Mouse (Mus musculus): ENCODE measurements at regions not wholly inside any gene's neighbourhood (a gene's known extent, or its start where the extent isn't known, plus 50 kb on each side); places are given as distances from the start of the nearest gene placed in this dataset.

- no peak for DNase-seq
- H3K27me3 ChIP-seq (ENCODE audit: control insufficient read depth, insufficient read depth, low read length): no peaks in the 10 kb centered on the region
- 91% methylated on average over 2 of the region's 2 CpGs for WGBS
- no peaks in the 10 kb centered on the region for H3K4me1 ChIP-seq (ENCODE audit: control insufficient read depth, insufficient read depth, low read length)
- H3K4me3 ChIP-seq (replicated peaks; ENCODE audit: insufficient read depth, low read depth, low read length): no peak overlapping the region
- TF ChIP-seq CTCF (IDR thresholded peaks at IDR 0.05; ENCODE audit: borderline replicate concordance, insufficient read depth, low read depth, low read length) (no peak), POLR2A (IDR thresholded peaks at IDR 0.05; ENCODE audit: borderline replicate concordance, insufficient read depth, low read length) (no peak)
- no peak overlapping the region for H3K27ac ChIP-seq (ENCODE audit: insufficient read depth, low read length)
These were observed 176.4 kb upstream of the Paip1 start for GRCm38 (mm10) chr13:119252006-119252405.

- Histone ChIP-seq H3K4me3 (replicated peaks; ENCODE audit: insufficient read depth, low read depth, low read length) (no peak overlapping the region), H3K27ac (ENCODE audit: insufficient read depth, low read length) (no peak overlapping the region), H3K27me3 (ENCODE audit: control insufficient read depth, insufficient read depth, low read length) (no peaks in the 10 kb centered on the region), H3K4me1 (ENCODE audit: control insufficient read depth, insufficient read depth, low read length) (no peaks in the 10 kb centered on the region)
- WGBS: 11% methylated on average over 6 of the region's 6 CpGs
- TF ChIP-seq CTCF (IDR thresholded peaks at IDR 0.05; ENCODE audit: borderline replicate concordance, insufficient read depth, low read depth, low read length): no peak
- no peak for TF ChIP-seq POLR2A (IDR thresholded peaks at IDR 0.05; ENCODE audit: borderline replicate concordance, insufficient read depth, low read length)
- no peak for DNase-seq
These were observed 172.1 kb upstream of the Paip1 start for GRCm38 (mm10) chr13:119256350-119256749.

DNA sequence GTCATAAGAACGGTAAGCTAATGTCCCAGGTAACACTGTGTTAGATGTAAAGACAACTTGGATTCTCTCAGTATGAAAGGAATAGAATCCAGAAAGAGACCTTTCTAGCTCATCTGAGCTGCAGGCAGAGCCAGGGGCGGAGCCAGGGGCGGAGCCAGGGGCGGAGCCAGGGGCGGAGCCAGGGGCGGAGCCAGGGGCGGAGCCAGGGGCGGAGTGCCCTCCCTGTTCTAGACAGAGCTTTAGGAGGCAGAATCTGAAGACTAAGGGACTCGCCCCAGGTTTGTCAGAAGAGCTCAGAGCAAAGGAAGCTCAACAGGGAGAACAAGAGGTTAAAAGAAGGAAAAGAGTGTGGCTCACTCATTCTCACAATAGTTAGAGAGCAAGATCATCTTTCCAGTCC is 169.9 kb upstream of the Paip1 start:
- Histone ChIP-seq H3K4me3 (replicated peaks; ENCODE audit: insufficient read depth, low read depth, low read length) (no peak overlapping the region), H3K27ac (ENCODE audit: insufficient read depth, low read length) (no peak overlapping the region), H3K27me3 (ENCODE audit: control insufficient read depth, insufficient read depth, low read length) (no peaks in the 10 kb centered on the region), H3K4me1 (ENCODE audit: control insufficient read depth, insufficient read depth, low read length) (no peaks in the 10 kb centered on the region)
- TF ChIP-seq POLR2A (IDR thresholded peaks at IDR 0.05; ENCODE audit: borderline replicate concordance, insufficient read depth, low read length) (no peak), CTCF (IDR thresholded peaks at IDR 0.05; ENCODE audit: borderline replicate concordance, insufficient read depth, low read depth, low read length) (no peak)
- 60% methylated on average over 9 of the region's 9 CpGs for WGBS
- no peak for DNase-seq

GRCm38 (mm10) chr13:119263561-119263960 is 164.8 kb upstream of the Paip1 start:
- WGBS: 75% methylated on average over 2 of the region's 2 CpGs

GRCm38 (mm10) chr13:119267608-119268300 is 160.6 kb upstream of the Paip1 start:
- TF ChIP-seq POLR2A (IDR thresholded peaks at IDR 0.05; ENCODE audit: borderline replicate concordance, insufficient read depth, low read length) (no peak), CTCF (IDR thresholded peaks at IDR 0.05; ENCODE audit: borderline replicate concordance, insufficient read depth, low read depth, low read length) (no peak)
- no peaks in the 10 kb centered on the region for H3K27me3 ChIP-seq (ENCODE audit: control insufficient read depth, insufficient read depth, low read length)
- no peak for DNase-seq
- no peaks in the 10 kb centered on the region for H3K4me1 ChIP-seq (ENCODE audit: control insufficient read depth, insufficient read depth, low read length)
- 92% methylated on average over 4 of the region's 4 CpGs for WGBS
- H3K4me3 ChIP-seq (replicated peaks; ENCODE audit: insufficient read depth, low read depth, low read length): no peak overlapping the region
- no peak overlapping the region for H3K27ac ChIP-seq (ENCODE audit: insufficient read depth, low read length)

More at GRCm38 (mm10) chr13:119263561-119263960, 164.8 kb upstream of the Paip1 start:
- no peak overlapping the region for H3K4me3 ChIP-seq (replicated peaks; ENCODE audit: insufficient read depth, low read depth, low read length)
- no peaks in the 10 kb centered on the region for H3K4me1 ChIP-seq (ENCODE audit: control insufficient read depth, insufficient read depth, low read length)
- no peaks in the 10 kb centered on the region for H3K27me3 ChIP-seq (ENCODE audit: control insufficient read depth, insufficient read depth, low read length)
- TF ChIP-seq POLR2A (IDR thresholded peaks at IDR 0.05; ENCODE audit: borderline replicate concordance, insufficient read depth, low read length) (no peak), CTCF (IDR thresholded peaks at IDR 0.05; ENCODE audit: borderline replicate concordance, insufficient read depth, low read depth, low read length) (no peak)
- DNase-seq: no peak
- no peak overlapping the region for H3K27ac ChIP-seq (ENCODE audit: insufficient read depth, low read length)

GRCm38 (mm10) chr13:119268301-119268675 is 160.1 kb upstream of the Paip1 start:
- no peak overlapping the region for H3K27ac ChIP-seq (ENCODE audit: insufficient read depth, low read length)
- no peaks in the 10 kb centered on the region for H3K27me3 ChIP-seq (ENCODE audit: control insufficient read depth, insufficient read depth, low read length)
- no peaks in the 10 kb centered on the region for H3K4me1 ChIP-seq (ENCODE audit: control insufficient read depth, insufficient read depth, low read length)
- 84% methylated on average over 10 of the region's 10 CpGs for WGBS
- H3K4me3 ChIP-seq (replicated peaks; ENCODE audit: insufficient read depth, low read depth, low read length): no peak overlapping the region
- DNase-seq: no peak
- TF ChIP-seq POLR2A (IDR thresholded peaks at IDR 0.05; ENCODE audit: borderline replicate concordance, insufficient read depth, low read length): no peak
- TF ChIP-seq CTCF (IDR thresholded peaks at IDR 0.05; ENCODE audit: borderline replicate concordance, insufficient read depth, low read depth, low read length): no peak

DNA sequence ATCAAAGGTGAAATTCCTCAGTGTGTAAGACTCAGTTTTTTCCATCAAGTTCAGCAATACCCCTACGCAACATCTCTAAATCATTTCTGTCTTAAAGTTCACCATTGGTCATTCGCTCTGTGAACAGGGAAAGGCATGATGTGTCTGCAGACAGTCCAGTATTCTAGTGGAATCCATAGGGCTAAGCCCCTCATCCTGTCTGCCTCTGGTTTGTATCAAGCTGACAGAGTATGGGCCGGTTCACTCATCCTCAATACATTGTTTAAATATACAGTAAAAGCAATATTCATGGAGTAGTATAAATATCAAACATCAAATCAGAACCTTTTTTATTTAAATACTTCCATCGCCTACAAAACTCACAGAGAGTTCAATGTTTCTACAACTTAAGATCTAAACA is 152.9 kb upstream of the Paip1 start:
- H3K4me3 ChIP-seq (replicated peaks; ENCODE audit: insufficient read depth, low read depth, low read length): no peak overlapping the region
- H3K27ac ChIP-seq (ENCODE audit: insufficient read depth, low read length): no peak overlapping the region
- no peaks in the 10 kb centered on the region for H3K4me1 ChIP-seq (ENCODE audit: control insufficient read depth, insufficient read depth, low read length)
- no peaks in the 10 kb centered on the region for H3K27me3 ChIP-seq (ENCODE audit: control insufficient read depth, insufficient read depth, low read length)
- DNase-seq: no peak
- TF ChIP-seq POLR2A (IDR thresholded peaks at IDR 0.05; ENCODE audit: borderline replicate concordance, insufficient read depth, low read length) (no peak), CTCF (IDR thresholded peaks at IDR 0.05; ENCODE audit: borderline replicate concordance, insufficient read depth, low read depth, low read length) (no peak)
- 96% methylated on average over 4 of the region's 4 CpGs for WGBS

DNA sequence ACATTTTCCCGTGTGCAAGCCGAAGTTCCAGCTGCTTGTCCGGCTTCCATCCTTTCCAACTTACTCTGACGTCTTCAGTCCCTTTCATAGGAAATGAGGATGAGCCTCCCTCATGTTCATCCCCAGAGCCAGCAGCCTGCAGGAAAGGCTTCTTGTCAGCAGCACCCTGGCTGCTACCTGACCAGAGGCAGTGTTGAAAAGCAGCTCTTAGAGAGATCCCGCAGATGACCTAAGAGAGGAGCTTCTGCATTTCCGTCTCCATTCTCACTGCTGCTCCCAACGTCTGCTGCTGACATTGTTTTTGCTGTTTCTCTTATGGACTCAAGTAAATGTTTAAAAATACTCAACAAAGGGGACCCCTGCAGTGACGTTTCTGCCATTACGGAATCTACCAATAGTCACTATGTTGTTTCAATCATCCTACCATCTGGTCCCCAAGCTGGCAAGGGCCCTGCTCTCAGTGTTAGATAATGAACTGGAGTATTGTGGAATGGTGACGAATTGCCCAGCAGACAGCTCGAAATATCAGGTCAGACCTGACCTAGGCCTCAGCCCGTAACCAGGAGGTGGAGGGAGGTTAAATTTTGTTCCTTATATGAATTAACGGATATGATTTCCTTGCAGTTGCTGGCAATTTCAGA is 151.0 kb upstream of the Paip1 start:
- Histone ChIP-seq H3K27ac (ENCODE audit: insufficient read depth, low read length) (no peak overlapping the region), H3K27me3 (ENCODE audit: control insufficient read depth, insufficient read depth, low read length) (no peaks in the 10 kb centered on the region), H3K4me1 (ENCODE audit: control insufficient read depth, insufficient read depth, low read length) (no peaks in the 10 kb centered on the region), H3K4me3 (replicated peaks; ENCODE audit: insufficient read depth, low read depth, low read length) (no peak overlapping the region)
- DNase-seq: peak in 1 of 2 experiments; percentile 8
- 35% methylated on average over 13 of the region's 13 CpGs for WGBS
- no peak for TF ChIP-seq POLR2A (IDR thresholded peaks at IDR 0.05; ENCODE audit: borderline replicate concordance, insufficient read depth, low read length)
- no peak for TF ChIP-seq CTCF (IDR thresholded peaks at IDR 0.05; ENCODE audit: borderline replicate concordance, insufficient read depth, low read depth, low read length)
